ENCODE assay signal across 23 mouse cellular contexts in genomic region chr14:25272366-25273156, GRCm38 (mm10).
DNase-seq lines count a peak whose midpoint lies in the region; ATAC-seq lines count a peak whose summit lies in the region.
"Had no signal": no experiment of that assay in that cellular context is flagged by ENCODE, and none has a peak within 500 bp of the region (broad histone marks: within the 10 kb centered on the region; RNA-seq: fewer than 3 reads in every experiment).

No protein-coding gene starts in this region.

- no peak for ATAC-seq in inflammation-experienced regulatory T-cells, adult 6 months
- ATAC-seq: forebrain, postnatal 0 days; liver, postnatal 0 days; midbrain, embryonic 13.5 days had no signal

- peak overlapping the region; percentile 58 for H3K27ac ChIP-seq in limb, embryonic 10.5 days
- H3K27ac ChIP-seq: kidney, postnatal 0 days; limb, embryonic 13.5 days; midbrain, embryonic 13.5 days; neural tube, embryonic 12.5 days had no signal

- DNase-seq in layer of hippocampus, adult 11-12 months (ENCODE audit: low spot score), result peak; percentile 18
- DNase-seq in layer of hippocampus, adult 8-10 months (ENCODE audit: low spot score in 2 of 2), result no peak
- DNase-seq in T-cell, adult 2 months (ENCODE audit: low spot score), result peak; percentile 29
- DNase-seq in limb, embryonic 10.5 days (ENCODE audit: low spot score), result no peak
- peak; percentile 33 for DNase-seq in thymus, postnatal 0 days (ENCODE audit: low spot score)
- DNase-seq in right cerebral cortex, postnatal 14 days, result no peak
- no peak for DNase-seq in kidney, adult 11 months
- DNase-seq: adrenal gland, postnatal 10 days; B cell, adult 2 months; cerebellum, postnatal 25 days; forebrain, postnatal 0 days; gastrocnemius, postnatal 25 days; heart, postnatal 36 days; liver, postnatal 0 days; lung, postnatal 36 days; right cerebral cortex, postnatal 25 days had no signal

- no peaks in the 10 kb centered on the region for H3K9me3 ChIP-seq in limb, embryonic 10.5 days (replicated peaks)
- H3K9me3 ChIP-seq: heart, embryonic 12.5 days; limb, embryonic 13.5 days; midbrain, embryonic 13.5 days; neural tube, embryonic 12.5 days had no signal

- peaks cover 6% of the 10 kb centered on the region for H3K27me3 ChIP-seq in limb, embryonic 10.5 days (ENCODE audit: low read depth, poor library complexity, severe bottlenecking)
- H3K27me3 ChIP-seq: limb, embryonic 13.5 days; midbrain, embryonic 13.5 days had no signal

- H3K4me1 ChIP-seq in limb, embryonic 10.5 days, result peaks cover 68% of the 10 kb centered on the region
- H3K4me1 ChIP-seq: heart, embryonic 12.5 days had no signal

- H3K36me3 ChIP-seq in limb, embryonic 10.5 days, result no peaks in the 10 kb centered on the region
- H3K36me3 ChIP-seq: G1E; heart, embryonic 12.5 days; limb, embryonic 13.5 days; midbrain, embryonic 13.5 days; neural tube, embryonic 12.5 days had no signal

- WGBS in limb, embryonic 10.5 days, result 71% methylated on average over 11 of the region's 11 CpGs

- no peak overlapping the region for H3K4me3 ChIP-seq in limb, embryonic 10.5 days
- H3K4me3 ChIP-seq: heart, embryonic 12.5 days; limb, embryonic 13.5 days; midbrain, embryonic 13.5 days; neural tube, embryonic 12.5 days had no signal

Comparison
In these comparisons a context has a peak if more than half of its experiments do, and no peak if none do; other contexts are left out.
1. DNase-seq: peak in layer of hippocampus, adult 11-12 months (single experiment), T-cell, adult 2 months (single experiment) and thymus, postnatal 0 days (single experiment); none in layer of hippocampus, adult 8-10 months (0 of 2), limb, embryonic 10.5 days (single experiment), right cerebral cortex, postnatal 14 days (single experiment) and kidney, adult 11 months (single experiment).